Mouse (Mus musculus) CH12.LX (cell line): ENCODE measurements at regions not wholly inside any gene's neighbourhood (a gene's known extent, or its start where the extent isn't known, plus 50 kb on each side); places are given as distances from the start of the nearest gene placed in this dataset.

Experiments used
- DNase-seq: peaks from one replicate; pipeline ENCODE4 v3.0.0-alpha.2; 2013; ENCODE audit errors: extremely low read depth
- H3K27ac ChIP-seq: 2 replicates; pipeline ENCODE4 v1.5.1; 2012; ENCODE audit warnings: low read depth, mild to moderate bottlenecking, control low read depth, moderate library complexity; ENCODE audit not compliant: insufficient read depth
- H3K27me3 ChIP-seq: replicated peaks from 2 replicates; pipeline ENCODE3; 2012; ENCODE audit warnings: inconsistent platforms
- H3K36me3 ChIP-seq, 2 experiments: replicated peaks in 1 of 2; 2 replicates each; pipeline versions ENCODE3 to v1.6.1; 2012; ENCODE audit warnings: inconsistent platforms in 1 of 2, low read length in 1 of 2, mild to moderate bottlenecking in 1 of 2, mixed read lengths in 1 of 2, moderate library complexity in 1 of 2; ENCODE audit not compliant: control insufficient read depth in 1 of 2, insufficient read depth in 1 of 2
- H3K4me1 ChIP-seq, 2 experiments: 2 replicates each; pipeline ENCODE4 v1.6.1; 2012; ENCODE audit warnings: inconsistent platforms in 1 of 2, moderate library complexity in 1 of 2; ENCODE audit not compliant: insufficient read depth in 2 of 2, control insufficient read depth in 1 of 2
- H3K4me2 ChIP-seq: 2 replicates; pipeline ENCODE4 v1.6.1; 2012; ENCODE audit warnings: low read depth, mild to moderate bottlenecking, control low read depth; ENCODE audit not compliant: poor library complexity, insufficient read depth, severe bottlenecking
- H3K4me3 ChIP-seq, 3 experiments: fragments of 150-350 bp in 1 of 3; sonication (generic) in 1 of 3; replicated peaks in 1 of 3; 2 replicates each; pipeline versions ENCODE3 to v1.5.1; 2011 to 2012; ENCODE audit warnings: low read depth in 2 of 3, low read length in 2 of 3, mild to moderate bottlenecking in 2 of 3, moderate library complexity in 2 of 3, control low read depth in 1 of 3, improper control_type of control experiment in 1 of 3, inconsistent platforms in 1 of 3, mixed read lengths in 1 of 3; ENCODE audit not compliant: poor library complexity in 1 of 3
- H3K79me2 ChIP-seq: replicated peaks from 2 replicates; pipeline ENCODE4 v1.6.1; 2012; ENCODE audit warnings: mild to moderate bottlenecking, moderate library complexity; ENCODE audit not compliant: control insufficient read depth, poor library complexity, insufficient read depth, severe bottlenecking; ENCODE audit errors: extremely low read depth
- H3K9ac ChIP-seq: 2 replicates; pipeline ENCODE4 v1.6.1; 2012; ENCODE audit warnings: low read depth, mild to moderate bottlenecking, control low read depth, moderate library complexity; ENCODE audit not compliant: insufficient read depth
- H3K9me3 ChIP-seq: replicated peaks from 2 replicates; pipeline ENCODE3; 2012; ENCODE audit warnings: low read length, inconsistent platforms, mixed read lengths
- CHD1 ChIP-seq: IDR thresholded peaks from 2 replicates; pipeline ENCODE4 v1.6.1; 2012; ENCODE audit warnings: low read depth, low read length, improper control_type of control experiment, inconsistent platforms
- IRF4 ChIP-seq: IDR thresholded peaks from 2 replicates; pipeline ENCODE4 v1.6.1; 2014; ENCODE audit warnings: low read depth, mild to moderate bottlenecking, inconsistent platforms, low read length, improper control_type of control experiment
- MAFK ChIP-seq: IDR thresholded peaks from 2 replicates; pipeline ENCODE4 v1.6.1; 2011; ENCODE audit warnings: low read length, improper control_type of control experiment; ENCODE audit not compliant: insufficient replicate concordance
- ZKSCAN1 ChIP-seq: IDR thresholded peaks from 2 replicates; pipeline ENCODE4 v1.6.1; 2012; ENCODE audit warnings: low read depth, inconsistent platforms, low read length, improper control_type of control experiment, borderline replicate concordance
- ZNF384 ChIP-seq: IDR thresholded peaks from 2 replicates; pipeline ENCODE4 v1.6.1; 2012; ENCODE audit warnings: low read depth, low read length, improper control_type of control experiment, inconsistent platforms
- dilution Hi-C: fragments of 300-500 bp; cut with MboI; formaldehyde crosslinking; loops from 2 replicates; pipeline ENCODE4 v1.14.3; 2020; ENCODE audit warnings: low sequenced_read_pairs; ENCODE audit not compliant: extremely low pct_unique_long_range_greater_than_20kb, extremely low pct_ligation_motif_present
- in situ Hi-C: fragments of 300-500 bp; cut with MboI; formaldehyde crosslinking; loops from 3 replicates; pipeline ENCODE4 v1.14.3; 2019; ENCODE audit warnings: low sequenced_read_pairs, low pct_ligation_motif_present, low pct_unique_long_range_greater_than_20kb, mixed read lengths

DNA sequence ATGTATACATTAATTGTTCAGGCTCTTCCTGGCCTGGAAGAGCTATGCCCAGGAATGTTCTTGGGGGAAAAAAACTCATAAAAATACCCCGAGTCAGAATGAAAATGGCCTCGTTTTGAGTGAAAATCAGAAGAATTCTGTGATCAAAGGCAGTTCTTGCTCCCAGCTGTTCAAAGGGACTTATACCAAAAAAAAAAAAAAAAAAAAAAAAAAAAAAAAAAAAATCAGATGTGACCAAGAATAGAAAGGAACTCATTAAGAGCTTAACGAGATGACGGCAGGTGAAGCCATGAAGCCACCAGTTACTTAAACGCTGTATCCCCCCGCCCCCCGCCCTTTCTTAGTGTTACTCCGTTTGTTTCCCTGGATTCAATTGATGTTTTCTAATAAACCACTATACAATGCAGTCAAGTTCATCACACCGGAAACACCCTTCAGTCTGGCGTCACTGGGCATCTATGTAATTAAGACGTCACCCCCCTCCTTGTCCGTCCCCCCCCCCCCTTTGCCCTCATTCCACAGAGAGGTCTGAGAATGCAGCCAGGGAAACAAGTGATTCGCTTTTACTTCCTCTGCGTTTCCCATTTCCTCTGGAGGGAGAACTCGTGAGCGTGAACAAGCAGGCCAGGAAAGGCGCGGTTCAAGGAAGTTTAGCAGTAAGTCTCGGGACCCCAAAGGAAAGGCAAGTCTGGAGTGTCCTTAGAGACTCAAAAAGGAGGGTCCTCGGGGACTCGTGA lies 99.1 kb downstream of the Zfp326 start:
- Histone ChIP-seq H3K9me3 (no peaks in the 10 kb centered on the region), H3K36me3 (no peaks in the 10 kb centered on the region), H3K27ac (no peak overlapping the region), H3K4me2 (peak overlapping the region; percentile 93), H3K4me3 (peak overlapping the region in 1 of 3 experiments; percentile 29), H3K4me1 (peaks cover 0 to 2% of the 10 kb centered on the region in 2 experiments; a peak in 1 of 4 replicates), H3K9ac (no peak overlapping the region), H3K79me2 (no peaks in the 10 kb centered on the region), H3K27me3 (no peaks in the 10 kb centered on the region)
- dilution Hi-C loops (no loop called here), in situ Hi-C loops (no loop called here)
- DNase-seq, result no peak
- TF ChIP-seq ZNF384, result peak; percentile 80
- no peak for TF ChIP-seq ZKSCAN1

DNA sequence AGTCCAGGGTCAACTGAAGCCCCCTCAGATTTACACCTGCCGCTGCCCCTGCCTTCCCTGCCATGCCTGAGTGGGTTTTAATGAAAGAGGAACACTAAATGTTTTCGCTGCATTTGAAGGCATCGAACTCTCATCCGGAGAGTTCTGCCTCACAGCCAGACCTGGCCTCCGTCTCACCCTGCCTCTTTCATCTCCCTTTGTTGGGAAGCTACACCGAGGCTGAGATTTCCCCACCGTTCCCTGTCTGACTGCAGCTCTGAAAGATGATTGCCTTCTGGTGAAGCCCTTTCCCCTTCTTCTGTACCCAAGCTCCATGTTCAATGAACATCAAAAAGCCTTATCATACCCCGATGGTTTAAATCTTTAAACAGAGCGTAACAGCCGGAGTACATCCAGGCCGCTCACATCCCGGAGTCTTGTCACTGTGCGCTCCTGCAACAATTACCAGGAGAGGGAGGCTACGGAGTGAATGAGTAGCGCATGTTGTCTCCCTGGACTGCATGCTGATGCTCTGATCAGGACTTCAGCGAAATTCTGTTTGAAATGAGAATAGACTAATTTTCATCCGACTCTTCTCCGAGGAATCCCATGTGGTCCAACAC lies 98.3 kb downstream of the Zfp326 start:
- no peak overlapping the region for H3K27ac ChIP-seq
- no peak overlapping the region for H3K9ac ChIP-seq
- peaks cover 0 to 2% of the 10 kb centered on the region in 2 experiments; a peak in 1 of 4 replicates for H3K4me1 ChIP-seq
- H3K36me3 ChIP-seq, result no peaks in the 10 kb centered on the region
- dilution Hi-C loops (no loop called here), in situ Hi-C loops (no loop called here)
- no peak for DNase-seq
- H3K79me2 ChIP-seq, result no peaks in the 10 kb centered on the region
- no peak overlapping the region for H3K4me2 ChIP-seq
- no peaks in the 10 kb centered on the region for H3K27me3 ChIP-seq
- no peak overlapping the region for H3K4me3 ChIP-seq
- TF ChIP-seq IRF4, result no peak
- TF ChIP-seq MAFK, result no peak
- no peak for TF ChIP-seq CHD1
- H3K9me3 ChIP-seq, result no peaks in the 10 kb centered on the region
